Mouse (Mus musculus) G1E (cell line): Measurements from ENCODE around the gene Wipi1.
"Not testable (repeated sequence)": the region's sequence is repeated elsewhere in the genome, so short reads cannot be mapped to it uniquely, and the experiment has no call there.

Experiments
- CTCF ChIP-seq: IDR thresholded peaks from 2 replicates; pipeline ENCODE4 v1.5.1; 2012; ENCODE audit warnings: low read depth, low read length, inconsistent platforms, mixed read lengths
- GATA1 ChIP-seq: IDR thresholded peaks from 2 replicates; pipeline ENCODE4 v1.6.1; 2012; ENCODE audit warnings: borderline replicate concordance, low read length, inconsistent platforms, mixed read lengths

DNA sequence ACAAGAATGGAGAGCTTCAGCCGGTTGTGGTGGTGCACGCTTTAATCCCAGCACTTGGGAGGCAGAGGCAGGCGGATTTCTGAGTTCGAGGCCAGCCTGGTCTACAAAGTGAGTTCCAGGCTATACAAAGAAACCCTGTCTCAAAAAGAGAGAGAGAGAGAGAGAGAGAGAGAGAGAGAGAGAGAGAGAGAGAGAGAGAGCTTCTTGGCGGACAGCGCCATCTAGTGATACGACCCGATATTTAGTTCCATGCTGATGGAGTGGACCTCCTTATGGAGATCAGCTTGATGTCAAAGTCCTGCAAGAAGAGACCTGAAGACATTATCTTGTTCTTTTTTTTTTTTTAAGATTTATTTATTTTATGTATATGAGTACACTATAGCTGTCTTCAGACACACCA is 7.3 kb upstream of the Wipi1 start:
- peak; percentile 45; the same call in 1 of the 2 replicates for TF ChIP-seq CTCF
- not testable (repeated sequence) for TF ChIP-seq GATA1
